Mouse (Mus musculus) liver, postnatal 0 days (tissue): ENCODE measurements around the gene Thbs1. TPM values are rescaled to one million over a fixed set of nuclear protein-coding genes. Genes with fewer than 3 reads are reported as not detected.

Experiments used
- ATAC-seq: fragments of 200-750 bp; cut with Nextera tagmentation; 2 replicates; pipeline ENCODE4 v1.8.0; 2017; ENCODE audit warnings: mild to moderate bottlenecking, moderate library complexity
- DNase-seq: peaks from one replicate; pipeline ENCODE4 v3.0.0-alpha.2; 2016
- H3K27ac ChIP-seq: fragments of 300-500 bp; sonication (generic); 2 replicates; pipeline ENCODE4 v1.5.1; 2014; ENCODE audit warnings: antibody characterized with exemption, moderate library complexity, mild to moderate bottlenecking, low read depth
- H3K27me3 ChIP-seq: fragments of 300-500 bp; sonication (generic); 2 replicates; pipeline ENCODE4 v1.6.1; 2014; ENCODE audit warnings: low read length, control low read depth, mixed read lengths; ENCODE audit not compliant: insufficient read depth
- H3K36me3 ChIP-seq: fragments of 300-500 bp; sonication (generic); replicated peaks from 2 replicates; pipeline ENCODE4 v1.6.1; 2014; ENCODE audit warnings: mild to moderate bottlenecking, control low read depth, low read length, moderate library complexity, mixed read lengths; ENCODE audit not compliant: insufficient read depth
- H3K4me1 ChIP-seq: fragments of 300-500 bp; sonication (generic); 2 replicates; pipeline ENCODE4 v1.6.1; 2014; ENCODE audit warnings: antibody characterized with exemption, mild to moderate bottlenecking, control low read depth; ENCODE audit not compliant: insufficient read depth
- H3K4me2 ChIP-seq: fragments of 300-500 bp; sonication (generic); 2 replicates; pipeline ENCODE4 v1.6.1; 2014; ENCODE audit warnings: low read depth, mild to moderate bottlenecking, low read length, moderate library complexity, mixed read lengths
- H3K4me3 ChIP-seq: fragments of 300-500 bp; sonication (generic); 2 replicates; pipeline ENCODE4 v1.5.1; 2014; ENCODE audit warnings: low read depth, low read length
- H3K9ac ChIP-seq: fragments of 300-500 bp; sonication (generic); replicated peaks from 2 replicates; pipeline ENCODE4 v1.6.1; 2014; ENCODE audit warnings: mild to moderate bottlenecking, moderate library complexity
- H3K9me3 ChIP-seq: fragments of 300-500 bp; sonication (generic); 2 replicates; pipeline ENCODE4 v1.6.1; 2016; ENCODE audit warnings: mild to moderate bottlenecking, control low read depth, low read length, mixed read lengths
- CTCF ChIP-seq: sonication (generic); IDR thresholded peaks from 2 replicates; pipeline ENCODE4 v1.5.1; 2016; ENCODE audit warnings: antibody characterized with exemption, low read depth
- EP300 ChIP-seq: IDR thresholded peaks from 2 replicates; pipeline ENCODE4 v1.6.1; 2016; ENCODE audit warnings: antibody characterized with exemption, low read depth, mild to moderate bottlenecking
- WGBS: fragments of 180-500 bp; shearing (Covaris S2); extraction: QIAGEN DNeasy Blood & Tissue Kit; methylation state at CpG from one replicate; pipeline ENCODE4 v1.1.7; 2014; ENCODE audit not compliant: insufficient replicate concordance; 5-methylcytosine and 5-hydroxymethylcytosine counted together
- polyA plus RNA-seq: library from polyadenylated mRNA; unstranded; fragments of >200 nt; fragmentation: Nextera tagmentation; extraction: Ambion mirVana; gene quantifications from 2 replicates; pipeline ENCODE4 v1.2.1, GENCODE M21; 2015

Thbs1 gene
- polyA plus RNA-seq, 1 experiment from 2014 or later, result 29.3 TPM

DNA sequence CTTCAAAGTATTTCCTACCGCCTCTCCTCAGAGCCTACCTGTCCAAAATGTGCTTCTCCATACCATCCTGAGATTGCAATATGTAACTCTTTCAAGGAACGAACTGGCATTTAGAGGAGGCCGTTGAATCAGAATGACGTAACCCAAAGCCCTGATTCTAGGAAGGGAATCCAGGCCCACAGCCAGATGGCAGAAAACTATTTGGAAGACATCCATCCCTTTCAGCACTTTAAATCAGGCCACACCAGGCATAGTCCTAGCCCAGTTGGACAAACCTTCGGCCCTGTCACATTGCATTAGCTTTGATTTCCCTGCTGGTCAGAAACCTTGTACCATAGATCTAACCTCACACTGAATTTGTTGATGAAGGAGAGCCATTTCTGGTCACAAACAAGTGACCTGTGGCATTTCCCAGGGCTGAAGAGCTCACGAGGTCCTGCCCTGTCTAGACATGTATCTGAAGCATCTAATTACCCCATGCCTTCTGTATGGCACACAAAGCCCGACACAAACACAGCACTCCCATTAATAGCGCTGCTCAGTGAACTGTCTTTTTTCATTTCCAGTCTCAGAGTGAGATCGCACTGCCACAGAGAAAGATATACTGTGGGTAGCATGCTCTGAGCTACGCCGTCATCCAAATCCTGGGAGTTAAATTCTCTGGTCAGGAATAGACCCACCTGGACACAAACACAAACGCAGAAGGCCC is 38.3 kb downstream of the Thbs1 start:
- Histone ChIP-seq H3K27me3 (no peaks in the 10 kb centered on the region), H3K9me3 (no peaks in the 10 kb centered on the region), H3K9ac (no peak overlapping the region), H3K4me1 (no peaks in the 10 kb centered on the region), H3K4me2 (no peak overlapping the region), H3K27ac (no peak overlapping the region), H3K36me3 (no peaks in the 10 kb centered on the region), H3K4me3 (no peak overlapping the region)
- ATAC-seq, result no peak
- no peak for TF ChIP-seq CTCF
- no peak for TF ChIP-seq EP300
- WGBS, result 75% methylated on average over 12 of the region's 12 CpGs
- DNase-seq, result no peak

DNA sequence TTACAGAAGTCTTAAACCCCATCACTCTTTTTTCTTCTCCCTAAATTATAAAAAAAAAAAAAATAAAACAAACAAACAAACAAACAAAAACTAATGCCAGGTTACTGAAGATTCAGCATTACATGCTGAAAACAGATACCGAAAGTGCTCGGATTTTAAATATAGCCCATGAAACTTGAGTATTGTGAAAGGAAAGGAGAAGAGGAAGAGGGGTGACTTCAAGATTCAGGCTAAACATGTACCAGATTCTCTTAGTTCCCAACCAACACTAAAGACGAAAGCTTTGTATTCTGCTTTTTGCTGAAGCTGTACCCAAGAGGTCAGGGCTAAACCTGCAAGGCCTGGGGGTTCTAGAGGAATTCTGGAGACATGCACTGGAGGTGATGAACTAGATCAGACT is 46.4 kb downstream of the Thbs1 start:
- H3K4me1 ChIP-seq, result no peaks in the 10 kb centered on the region
- no peaks in the 10 kb centered on the region for H3K27me3 ChIP-seq
- TF ChIP-seq CTCF (no peak), EP300 (no peak)
- no peak overlapping the region for H3K27ac ChIP-seq
- H3K9me3 ChIP-seq, result no peaks in the 10 kb centered on the region
- no peak overlapping the region for H3K4me3 ChIP-seq
- no peak overlapping the region for H3K4me2 ChIP-seq
- DNase-seq (no peak), ATAC-seq (no peak)
- WGBS, result 71% methylated on average over 3 of the region's 3 CpGs
- no peak overlapping the region for H3K9ac ChIP-seq
- H3K36me3 ChIP-seq, result no peaks in the 10 kb centered on the region

DNA sequence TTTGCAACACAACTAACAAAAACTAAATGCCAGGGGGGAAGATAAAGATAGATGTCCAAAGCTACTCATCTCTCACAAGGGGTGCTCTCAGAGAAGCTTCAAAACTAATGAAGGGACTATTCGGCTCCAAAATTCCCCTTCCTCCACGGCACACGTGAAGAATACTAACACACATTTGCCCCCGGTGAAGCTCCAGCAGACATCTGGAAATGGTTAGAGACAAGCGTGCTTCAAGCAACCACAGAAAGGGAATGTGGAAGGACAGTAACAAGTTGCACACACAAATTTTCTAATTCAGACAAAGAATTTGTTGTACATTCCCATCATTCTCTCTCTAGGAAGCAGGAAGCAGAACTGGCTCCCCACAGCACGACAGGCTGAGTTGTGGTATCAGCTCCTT is 47.5 kb downstream of the Thbs1 start:
- no peaks in the 10 kb centered on the region for H3K4me1 ChIP-seq
- 73% methylated on average over 6 of the region's 6 CpGs for WGBS
- no peaks in the 10 kb centered on the region for H3K9me3 ChIP-seq
- no peaks in the 10 kb centered on the region for H3K36me3 ChIP-seq
- DNase-seq (no peak), ATAC-seq (no peak)
- no peaks in the 10 kb centered on the region for H3K27me3 ChIP-seq
- H3K9ac ChIP-seq, result no peak overlapping the region
- TF ChIP-seq EP300, result no peak
- no peak for TF ChIP-seq CTCF
- H3K4me3 ChIP-seq, result no peak overlapping the region
- H3K27ac ChIP-seq, result no peak overlapping the region
- H3K4me2 ChIP-seq, result no peak overlapping the region

DNA sequence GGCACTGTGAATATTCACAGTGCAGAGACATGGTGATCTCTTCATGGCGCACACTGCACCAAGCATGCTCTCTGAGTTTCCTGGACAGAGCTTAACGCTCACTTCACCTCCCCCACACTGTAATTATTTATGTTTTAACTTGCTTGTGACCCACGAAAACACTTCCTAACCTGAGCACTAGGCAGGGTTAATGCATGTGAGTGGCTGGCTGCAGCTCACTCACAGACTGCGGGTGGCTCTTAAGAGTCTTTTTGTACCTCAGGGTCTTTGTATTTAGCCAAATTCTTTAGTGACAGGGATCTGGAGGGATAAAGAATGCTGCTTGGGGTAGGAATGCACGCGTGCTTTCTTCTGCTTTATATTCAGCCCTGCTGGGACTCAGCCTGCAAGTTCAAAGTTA is 48.9 kb downstream of the Thbs1 start:
- DNase-seq, result no peak
- H3K4me3 ChIP-seq, result no peak overlapping the region
- no peak overlapping the region for H3K27ac ChIP-seq
- no peak overlapping the region for H3K9ac ChIP-seq
- H3K4me1 ChIP-seq, result no peaks in the 10 kb centered on the region
- no peak for TF ChIP-seq CTCF
- no peak for TF ChIP-seq EP300
- no peak overlapping the region for H3K4me2 ChIP-seq
- H3K36me3 ChIP-seq, result no peaks in the 10 kb centered on the region
- ATAC-seq, result no peak
- WGBS, result 65% methylated on average over 6 of the region's 6 CpGs
- H3K9me3 ChIP-seq, result no peaks in the 10 kb centered on the region
- no peaks in the 10 kb centered on the region for H3K27me3 ChIP-seq

DNA sequence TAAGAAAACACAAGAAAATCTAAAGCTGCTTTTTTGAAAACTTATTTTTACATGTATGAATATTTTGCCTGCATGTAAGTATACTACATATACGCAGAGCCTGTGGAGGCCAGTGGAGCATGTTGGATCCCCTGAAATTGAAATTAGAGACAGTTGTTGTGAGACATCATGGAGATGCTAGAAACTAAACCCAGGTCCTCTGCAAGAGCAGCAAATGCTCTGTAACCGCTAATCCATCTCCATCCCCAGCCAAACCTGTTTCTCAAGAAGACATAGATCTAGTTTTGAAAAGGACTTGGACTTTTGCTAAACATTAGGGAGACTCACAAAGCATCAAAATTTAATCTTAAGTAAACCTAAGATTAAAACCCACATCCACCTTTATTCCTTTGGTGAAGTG is 49.3 kb downstream of the Thbs1 start:
- TF ChIP-seq CTCF (no peak), EP300 (no peak)
- 77% methylated on average over 2 of the region's 2 CpGs for WGBS
- no peak for ATAC-seq
- Histone ChIP-seq H3K4me1 (no peaks in the 10 kb centered on the region), H3K27me3 (no peaks in the 10 kb centered on the region), H3K4me2 (no peak overlapping the region), H3K36me3 (no peaks in the 10 kb centered on the region), H3K9me3 (no peaks in the 10 kb centered on the region), H3K4me3 (no peak overlapping the region), H3K27ac (no peak overlapping the region), H3K9ac (no peak overlapping the region)
- DNase-seq, result no peak

DNA sequence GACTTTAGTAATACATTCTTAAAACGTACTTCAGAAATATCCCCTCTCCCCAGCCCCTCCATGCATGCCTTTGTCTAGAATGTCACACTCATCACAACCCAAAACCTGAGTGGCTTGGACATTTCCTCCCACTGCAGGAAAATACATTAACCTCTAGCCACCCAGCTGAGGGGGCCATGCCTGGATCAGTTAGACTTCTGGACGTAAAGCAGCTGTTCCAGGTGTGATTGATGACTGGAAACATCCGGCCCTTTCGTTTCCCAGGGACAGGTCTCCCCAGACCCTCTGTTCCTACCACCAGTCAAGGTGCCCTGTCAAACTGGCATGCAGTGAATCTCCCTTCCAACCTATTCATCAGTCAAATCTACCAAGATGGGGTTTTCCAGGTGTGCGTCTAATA is 50.8 kb downstream of the Thbs1 start:
- 72% methylated on average over 5 of the region's 5 CpGs for WGBS
- TF ChIP-seq CTCF (no peak), EP300 (no peak)

More for the DNA sequence above, 50.8 kb downstream of the Thbs1 start:
- no peaks in the 10 kb centered on the region for H3K27me3 ChIP-seq
- no peak overlapping the region for H3K4me3 ChIP-seq
- no peak overlapping the region for H3K4me2 ChIP-seq
- no peak overlapping the region for H3K27ac ChIP-seq
- H3K9me3 ChIP-seq, result no peaks in the 10 kb centered on the region
- ATAC-seq (no peak), DNase-seq (no peak)
- H3K9ac ChIP-seq, result no peak overlapping the region
- no peaks in the 10 kb centered on the region for H3K4me1 ChIP-seq
- no peaks in the 10 kb centered on the region for H3K36me3 ChIP-seq
